Mouse (Mus musculus): Measurements from ENCODE around the gene Cldn3.

Gene Cldn3

DNA sequence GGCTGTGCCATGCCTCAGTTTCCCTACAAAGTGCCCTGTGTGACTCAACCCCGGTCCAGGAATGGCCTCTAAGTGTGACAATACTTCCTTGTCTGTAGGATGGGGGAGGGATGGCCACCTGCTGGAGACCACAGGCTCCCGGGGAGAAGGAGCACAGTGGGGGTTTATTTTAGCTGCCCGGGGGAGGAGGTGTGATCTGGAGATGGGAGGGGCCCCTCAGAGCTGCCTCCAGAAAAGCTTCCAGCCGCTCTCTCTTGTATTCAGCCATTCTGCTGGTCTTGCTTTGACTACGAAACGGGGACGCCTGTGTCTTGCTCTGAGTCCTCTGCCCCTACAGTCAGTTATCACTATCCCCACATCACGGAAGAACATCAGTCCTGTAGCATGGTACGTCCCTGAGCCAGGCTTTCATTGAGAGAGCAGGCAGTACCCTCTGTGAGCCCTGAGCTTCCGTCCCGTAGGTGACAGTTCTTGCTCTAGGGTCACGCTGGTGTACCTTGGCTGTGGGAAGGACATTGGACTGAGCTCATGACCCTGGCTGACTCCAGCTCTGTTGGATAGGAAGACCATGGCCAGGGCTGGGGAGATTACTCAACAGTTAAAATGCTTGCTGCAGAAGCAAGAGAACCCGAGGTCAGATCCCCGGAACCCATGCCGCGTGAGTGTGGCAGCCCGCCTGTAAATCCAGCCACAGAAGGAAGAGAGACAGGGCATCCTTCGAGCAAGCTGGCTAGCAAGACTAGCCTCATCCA, 49.8 kb downstream of the Cldn3 start:
- no peak for DNase-seq (ENCODE audit: low spot score)
